Mouse (Mus musculus): ENCODE results near the gene Parn. TPM values are rescaled to one million over a fixed set of nuclear protein-coding genes. Genes with fewer than 3 reads are reported as not detected.
A peak's percentile ranks its signal among the peaks of the same experiment; 100 is the strongest.
"Not testable (repeated sequence)": the region's sequence is repeated elsewhere in the genome, so short reads cannot be mapped to it uniquely, and the experiment has no call there.

Parn gene
- polyA plus RNA-seq, 1 experiment from 2014 or later: 44.1 TPM

DNA sequence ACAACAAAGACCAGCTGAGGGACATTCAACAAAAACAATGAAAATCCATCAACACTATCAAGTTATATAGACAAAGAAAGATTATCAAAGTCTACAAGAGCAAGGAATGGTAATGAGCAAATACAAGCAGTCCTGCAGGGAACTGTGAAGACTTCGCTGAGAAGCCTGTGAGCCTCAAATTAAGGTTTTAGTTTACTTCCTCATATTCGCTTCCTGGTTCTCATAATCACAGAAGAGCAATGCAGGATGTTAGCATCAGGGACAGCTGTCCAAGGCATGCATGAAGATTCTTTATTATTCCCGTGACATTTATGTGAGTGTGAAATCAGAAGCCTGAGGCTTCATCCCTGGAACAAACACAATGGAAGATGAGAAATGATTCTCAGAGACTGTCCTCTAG is 23.5 kb downstream of the Parn start:
- Histone ChIP-seq H3K4me2 (no peak overlapping the region), H3K9ac (ENCODE audit: low read length) (no peak overlapping the region), H3K27ac (ENCODE audit: low read depth, low read length) (no peak overlapping the region), H3K4me3 (ENCODE audit: low read depth, low read length) (no peak overlapping the region), H3K4me1 (ENCODE audit: control insufficient read depth, insufficient read depth, low read length) (no peaks in the 10 kb centered on the region), H3K9me3 (ENCODE audit: control insufficient read depth, low read length) (no peaks in the 10 kb centered on the region), H3K27me3 (ENCODE audit: control insufficient read depth, insufficient read depth, low read length) (no peaks in the 10 kb centered on the region), H3K36me3 (ENCODE audit: control insufficient read depth, insufficient read depth, low read length) (no peaks in the 10 kb centered on the region; the same call in 1 of the 2 replicates)
- DNase-seq (ENCODE audit: low spot score, missing footprints): no peak
- WGBS: 93% methylated on average over 3 of the region's 3 CpGs
- ATAC-seq (ENCODE audit: low FRiP score): no peak

GRCm38 (mm10) chr16:13640064-13640463 is 27.9 kb downstream of the Parn start:
- Histone ChIP-seq H3K36me3 (ENCODE audit: control insufficient read depth, insufficient read depth, low read length) (peaks cover 3% of the 10 kb centered on the region), H3K9ac (ENCODE audit: low read length) (no peak overlapping the region), H3K27me3 (ENCODE audit: control insufficient read depth, insufficient read depth, low read length) (no peaks in the 10 kb centered on the region), H3K27ac (ENCODE audit: low read depth, low read length) (no peak overlapping the region), H3K4me1 (ENCODE audit: control insufficient read depth, insufficient read depth, low read length) (peaks cover 4% of the 10 kb centered on the region; the same call in 1 of the 2 replicates), H3K4me3 (ENCODE audit: low read depth, low read length) (no peak overlapping the region), H3K9me3 (ENCODE audit: control insufficient read depth, low read length) (no peaks in the 10 kb centered on the region), H3K4me2 (no peak overlapping the region)
- DNase-seq (ENCODE audit: low spot score, missing footprints) (no peak), ATAC-seq (ENCODE audit: low FRiP score) (no peak)
- WGBS: 83% methylated on average over 7 of the region's 7 CpGs

GRCm38 (mm10) chr16:13639508-13639907 is 28.5 kb downstream of the Parn start:
- Histone ChIP-seq H3K9ac (ENCODE audit: low read length) (no peak overlapping the region), H3K36me3 (ENCODE audit: control insufficient read depth, insufficient read depth, low read length) (peaks cover 3% of the 10 kb centered on the region), H3K4me1 (ENCODE audit: control insufficient read depth, insufficient read depth, low read length) (peaks cover 4% of the 10 kb centered on the region; the same call in 1 of the 2 replicates), H3K4me2 (no peak overlapping the region), H3K27me3 (ENCODE audit: control insufficient read depth, insufficient read depth, low read length) (no peaks in the 10 kb centered on the region), H3K4me3 (ENCODE audit: low read depth, low read length) (no peak overlapping the region), H3K27ac (ENCODE audit: low read depth, low read length) (no peak overlapping the region), H3K9me3 (ENCODE audit: control insufficient read depth, low read length) (no peaks in the 10 kb centered on the region)
- DNase-seq (ENCODE audit: low spot score, missing footprints) (no peak), ATAC-seq (ENCODE audit: low FRiP score) (no peak)
- WGBS: 89% methylated on average over 5 of the region's 5 CpGs

DNA sequence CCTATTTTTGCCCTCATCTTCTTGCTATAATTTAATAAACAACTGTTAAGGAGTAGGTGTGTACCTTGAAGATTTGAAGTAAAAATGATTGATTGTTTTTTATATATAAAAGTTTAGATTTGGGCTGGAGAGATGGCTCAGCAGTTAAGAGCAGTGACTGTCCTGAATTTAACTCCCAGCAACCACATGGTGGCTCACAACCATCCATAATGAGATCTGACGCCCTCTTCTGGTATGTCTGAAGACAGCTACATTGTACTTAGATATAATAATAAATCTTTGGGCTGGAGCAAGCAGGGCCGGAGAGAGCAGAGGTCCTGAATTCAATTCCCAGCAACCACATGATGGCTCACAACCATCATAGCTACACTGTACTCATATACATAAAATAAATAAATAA is 29.8 kb downstream of the Parn start:
- H3K27me3 ChIP-seq (ENCODE audit: control insufficient read depth, insufficient read depth, low read length); H3K36me3 ChIP-seq (ENCODE audit: control insufficient read depth, insufficient read depth, low read length); H3K4me1 ChIP-seq (ENCODE audit: control insufficient read depth, insufficient read depth, low read length); H3K9ac ChIP-seq (ENCODE audit: low read length); DNase-seq (ENCODE audit: low spot score, missing footprints); H3K4me2 ChIP-seq; H3K9me3 ChIP-seq (ENCODE audit: control insufficient read depth, low read length); H3K4me3 ChIP-seq (ENCODE audit: low read depth, low read length); H3K27ac ChIP-seq (ENCODE audit: low read depth, low read length): not testable (repeated sequence)
- ATAC-seq (ENCODE audit: low FRiP score): peak; percentile 16; the same call in 1 of the 2 replicates
- 39% methylated on average over 2 of the region's 2 CpGs for WGBS

DNA sequence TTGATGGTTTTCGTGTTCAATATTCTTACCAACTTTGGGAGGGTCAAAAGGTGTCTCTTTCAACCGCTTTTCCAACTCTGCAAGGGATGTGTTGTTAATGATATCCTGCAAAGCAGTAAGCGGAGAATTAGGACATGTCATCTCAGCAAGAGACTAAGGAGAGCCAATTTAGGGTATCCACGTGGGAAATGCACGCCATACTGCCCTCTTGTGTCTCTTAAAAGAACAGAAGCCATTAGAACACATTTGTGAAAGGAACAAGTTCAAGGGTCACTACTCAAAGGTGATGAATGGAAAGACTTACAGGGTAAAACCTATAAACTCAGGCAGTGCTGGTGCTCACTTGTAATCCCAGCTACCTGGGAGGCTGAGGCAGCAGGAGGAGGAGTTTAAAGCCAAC is 39.6 kb downstream of the Parn start:
- Histone ChIP-seq H3K4me3 (ENCODE audit: low read depth, low read length) (no peak overlapping the region), H3K4me1 (ENCODE audit: control insufficient read depth, insufficient read depth, low read length) (no peaks in the 10 kb centered on the region), H3K9me3 (ENCODE audit: control insufficient read depth, low read length) (no peaks in the 10 kb centered on the region), H3K9ac (ENCODE audit: low read length) (no peak overlapping the region), H3K27ac (ENCODE audit: low read depth, low read length) (no peak overlapping the region), H3K36me3 (ENCODE audit: control insufficient read depth, insufficient read depth, low read length) (0 out of 2 replicates have a peak, but pooled peaks cover 3% of the 10 kb centered on the region), H3K27me3 (ENCODE audit: control insufficient read depth, insufficient read depth, low read length) (no peaks in the 10 kb centered on the region), H3K4me2 (no peak overlapping the region)
- ATAC-seq (ENCODE audit: low FRiP score) (no peak), DNase-seq (ENCODE audit: low spot score, missing footprints) (no peak)
- WGBS: 55% methylated on average over 5 of the region's 5 CpGs

GRCm38 (mm10) chr16:13621745-13622507 is 46.0 kb downstream of the Parn start:
- 94% methylated on average over 3 of the region's 3 CpGs for WGBS
- Histone ChIP-seq H3K4me1 (ENCODE audit: control insufficient read depth, insufficient read depth, low read length) (no peaks in the 10 kb centered on the region), H3K36me3 (ENCODE audit: control insufficient read depth, insufficient read depth, low read length) (no peaks in the 10 kb centered on the region), H3K9ac (ENCODE audit: low read length) (no peak overlapping the region), H3K4me2 (no peak overlapping the region), H3K9me3 (ENCODE audit: control insufficient read depth, low read length) (no peaks in the 10 kb centered on the region), H3K4me3 (ENCODE audit: low read depth, low read length) (no peak overlapping the region), H3K27me3 (ENCODE audit: control insufficient read depth, insufficient read depth, low read length) (no peaks in the 10 kb centered on the region), H3K27ac (ENCODE audit: low read depth, low read length) (no peak overlapping the region)
- ATAC-seq (ENCODE audit: low FRiP score): no peak
- DNase-seq (ENCODE audit: low spot score, missing footprints): no peak

DNA sequence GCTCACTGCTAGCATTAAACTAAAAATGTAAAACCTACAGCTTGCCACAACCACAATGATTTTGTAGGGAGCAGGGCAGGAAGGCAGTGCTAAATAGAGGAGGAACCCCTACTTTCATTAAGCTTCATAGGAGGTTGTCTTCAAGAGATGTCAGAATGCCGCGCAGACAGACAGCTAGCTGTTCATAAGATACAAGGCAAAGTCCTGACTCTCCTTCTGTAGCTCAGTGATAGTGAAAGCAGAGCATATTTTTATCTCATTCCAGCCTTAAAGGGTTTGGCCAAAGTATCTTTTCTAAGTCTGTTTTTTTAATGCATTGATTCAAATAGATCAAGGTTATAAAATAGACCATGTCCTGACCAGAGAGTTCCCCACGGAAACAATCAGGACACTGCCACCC is 47.8 kb downstream of the Parn start:
- H3K36me3 ChIP-seq (ENCODE audit: control insufficient read depth, insufficient read depth, low read length): no peaks in the 10 kb centered on the region
- no peaks in the 10 kb centered on the region for H3K27me3 ChIP-seq (ENCODE audit: control insufficient read depth, insufficient read depth, low read length)
- H3K4me1 ChIP-seq (ENCODE audit: control insufficient read depth, insufficient read depth, low read length): no peaks in the 10 kb centered on the region
- no peak overlapping the region for H3K4me3 ChIP-seq (ENCODE audit: low read depth, low read length)
- no peak overlapping the region for H3K27ac ChIP-seq (ENCODE audit: low read depth, low read length)
- no peak for DNase-seq (ENCODE audit: low spot score, missing footprints)
- H3K9me3 ChIP-seq (ENCODE audit: control insufficient read depth, low read length): no peaks in the 10 kb centered on the region
- no peak overlapping the region for H3K9ac ChIP-seq (ENCODE audit: low read length)
- H3K4me2 ChIP-seq: no peak overlapping the region
- WGBS: 92% methylated on average over 3 of the region's 3 CpGs
- no peak for ATAC-seq (ENCODE audit: low FRiP score)

DNA sequence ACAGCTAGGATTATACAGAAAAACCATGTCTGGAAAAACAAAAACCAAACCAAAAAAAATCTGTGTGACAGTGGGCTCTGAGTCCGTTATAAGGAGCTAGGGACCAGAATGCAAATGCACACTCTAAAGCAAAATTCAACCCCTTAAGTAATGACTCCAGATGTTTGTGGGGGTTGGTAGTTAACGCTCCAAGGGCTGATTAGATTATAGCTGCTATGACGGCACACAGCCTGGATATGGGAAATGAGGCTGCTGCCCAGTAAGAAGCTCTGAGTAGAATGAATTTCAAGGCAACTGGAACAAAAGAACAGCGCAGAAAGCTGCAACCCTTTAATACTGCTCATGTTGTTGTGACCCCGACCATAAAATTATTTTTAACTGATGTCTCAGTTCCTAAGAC is 52.7 kb downstream of the Parn start:
- Histone ChIP-seq H3K36me3 (ENCODE audit: control insufficient read depth, insufficient read depth, low read length) (no peaks in the 10 kb centered on the region), H3K4me3 (ENCODE audit: low read depth, low read length) (no peak overlapping the region), H3K9me3 (ENCODE audit: control insufficient read depth, low read length) (no peaks in the 10 kb centered on the region), H3K4me2 (no peak overlapping the region), H3K27me3 (ENCODE audit: control insufficient read depth, insufficient read depth, low read length) (no peaks in the 10 kb centered on the region), H3K9ac (ENCODE audit: low read length) (no peak overlapping the region), H3K27ac (ENCODE audit: low read depth, low read length) (no peak overlapping the region), H3K4me1 (ENCODE audit: control insufficient read depth, insufficient read depth, low read length) (no peaks in the 10 kb centered on the region)
- WGBS: 80% methylated on average over 5 of the region's 5 CpGs
- ATAC-seq (ENCODE audit: low FRiP score) (no peak), DNase-seq (ENCODE audit: low spot score, missing footprints) (peak; percentile 37)

DNA sequence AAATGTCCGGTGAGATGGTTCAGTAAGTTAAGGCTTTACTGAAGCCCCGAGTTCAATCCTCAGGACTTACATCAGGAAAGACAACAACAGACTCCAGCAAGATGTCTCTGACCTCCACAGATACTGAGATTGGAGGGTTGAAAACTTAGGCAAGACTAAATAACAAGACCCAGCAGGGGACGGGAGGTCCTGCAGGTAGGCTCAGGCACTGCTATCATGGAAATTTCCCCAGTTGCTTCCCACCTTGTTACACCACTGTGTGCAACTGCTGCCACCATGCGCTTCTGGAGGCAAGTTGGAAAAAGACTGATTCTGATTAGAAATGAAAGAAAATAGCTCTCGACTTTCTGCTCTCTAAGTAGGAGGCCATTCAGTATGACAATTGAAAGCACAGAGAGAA is 55.4 kb downstream of the Parn start:
- H3K9me3 ChIP-seq (ENCODE audit: control insufficient read depth, low read length): no peaks in the 10 kb centered on the region
- H3K4me3 ChIP-seq (ENCODE audit: low read depth, low read length): no peak overlapping the region
- ATAC-seq (ENCODE audit: low FRiP score) (no peak), DNase-seq (ENCODE audit: low spot score, missing footprints) (no peak)
- H3K9ac ChIP-seq (ENCODE audit: low read length): no peak overlapping the region
- no peak overlapping the region for H3K27ac ChIP-seq (ENCODE audit: low read depth, low read length)
- no peak overlapping the region for H3K4me2 ChIP-seq
- H3K4me1 ChIP-seq (ENCODE audit: control insufficient read depth, insufficient read depth, low read length): no peaks in the 10 kb centered on the region
- WGBS: 88% methylated on average over 5 of the region's 5 CpGs
- no peaks in the 10 kb centered on the region for H3K27me3 ChIP-seq (ENCODE audit: control insufficient read depth, insufficient read depth, low read length)
- H3K36me3 ChIP-seq (ENCODE audit: control insufficient read depth, insufficient read depth, low read length): no peaks in the 10 kb centered on the region
